Mouse (Mus musculus): Measurements from ENCODE around the gene Ddx31. TPM values are rescaled to one million over a fixed set of nuclear protein-coding genes. Genes with fewer than 3 reads are reported as not detected.

Gene Ddx31
- polyA plus RNA-seq, 1 experiment: 27.0 TPM

DNA sequence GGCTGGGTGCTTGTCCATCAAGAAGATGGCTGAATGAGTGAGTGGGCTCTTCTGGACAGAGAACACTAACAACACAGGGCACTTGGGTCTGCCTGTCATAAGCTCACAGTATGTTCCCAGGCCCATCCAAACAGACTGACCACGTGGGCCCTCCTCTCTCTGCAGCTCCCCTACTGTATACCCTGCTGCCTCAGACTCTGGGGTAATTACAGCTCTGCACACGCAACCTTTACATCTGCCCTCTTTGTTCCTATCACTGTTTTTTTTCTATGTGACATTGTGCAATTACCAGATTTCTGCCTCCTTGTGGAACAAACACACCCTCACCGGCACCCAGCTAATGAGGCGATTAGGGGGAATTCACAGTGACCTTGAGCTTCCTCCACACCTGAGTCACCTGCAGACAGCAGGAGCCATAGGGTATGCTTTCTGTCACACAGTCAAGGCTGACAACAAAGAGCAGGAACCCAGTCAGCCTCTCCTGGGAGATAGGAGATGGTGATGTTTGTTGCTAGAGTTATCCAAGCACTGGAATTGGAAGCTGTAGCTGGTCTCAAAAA, 57.2 kb downstream of the Ddx31 start:
- TF ChIP-seq EP300 (IDR thresholded peaks at IDR 0.05; ENCODE audit: insufficient read depth, low read depth, low read length) (no peak), POLR2A (IDR thresholded peaks at IDR 0.05; ENCODE audit: insufficient read depth, low read length) (no peak), CTCF (IDR thresholded peaks at IDR 0.05; ENCODE audit: low read depth, low read length) (no peak)
- Histone ChIP-seq H3K9me3 (replicated peaks; ENCODE audit: control insufficient read depth, insufficient read depth, low read length, poor library complexity, severe bottlenecking) (no peaks in the 10 kb centered on the region), H3K36me3 (ENCODE audit: control insufficient read depth, insufficient read depth, low read length, poor library complexity, severe bottlenecking) (peaks cover 13% of the 10 kb centered on the region; the same call in 1 of the 2 replicates)

GRCm38 (mm10) chr2:28902291-28902690, 62.1 kb downstream of the Ddx31 start:
- H3K9me3 ChIP-seq (replicated peaks; ENCODE audit: control insufficient read depth, insufficient read depth, low read length, poor library complexity, severe bottlenecking): no peaks in the 10 kb centered on the region
- no peak overlapping the region for H3K27ac ChIP-seq (ENCODE audit: insufficient read depth, low read length)
- H3K27me3 ChIP-seq (ENCODE audit: control insufficient read depth, insufficient read depth, low read length, poor library complexity, severe bottlenecking): no peaks in the 10 kb centered on the region
- TF ChIP-seq CTCF (IDR thresholded peaks at IDR 0.05; ENCODE audit: low read depth, low read length) (no peak), POLR2A (IDR thresholded peaks at IDR 0.05; ENCODE audit: insufficient read depth, low read length) (no peak), EP300 (IDR thresholded peaks at IDR 0.05; ENCODE audit: insufficient read depth, low read depth, low read length) (no peak)
- no peak overlapping the region for H3K9ac ChIP-seq (ENCODE audit: low read depth, poor library complexity, severe bottlenecking)
- no peaks in the 10 kb centered on the region for H3K4me1 ChIP-seq (ENCODE audit: control insufficient read depth, insufficient read depth, low read length)
- H3K36me3 ChIP-seq (ENCODE audit: control insufficient read depth, insufficient read depth, low read length, poor library complexity, severe bottlenecking): peaks cover 2% of the 10 kb centered on the region; the same call in 1 of the 2 replicates
- no peak overlapping the region for H3K4me3 ChIP-seq (ENCODE audit: low read depth, low read length)

More for the DNA sequence above, 57.2 kb downstream of the Ddx31 start:
- no peak overlapping the region for H3K4me3 ChIP-seq (ENCODE audit: low read depth, low read length)
- no peak overlapping the region for H3K9ac ChIP-seq (ENCODE audit: low read depth, poor library complexity, severe bottlenecking)
- H3K4me1 ChIP-seq (ENCODE audit: control insufficient read depth, insufficient read depth, low read length): no peaks in the 10 kb centered on the region
- no peaks in the 10 kb centered on the region for H3K27me3 ChIP-seq (ENCODE audit: control insufficient read depth, insufficient read depth, low read length, poor library complexity, severe bottlenecking)
- no peak overlapping the region for H3K27ac ChIP-seq (ENCODE audit: insufficient read depth, low read length)

DNA sequence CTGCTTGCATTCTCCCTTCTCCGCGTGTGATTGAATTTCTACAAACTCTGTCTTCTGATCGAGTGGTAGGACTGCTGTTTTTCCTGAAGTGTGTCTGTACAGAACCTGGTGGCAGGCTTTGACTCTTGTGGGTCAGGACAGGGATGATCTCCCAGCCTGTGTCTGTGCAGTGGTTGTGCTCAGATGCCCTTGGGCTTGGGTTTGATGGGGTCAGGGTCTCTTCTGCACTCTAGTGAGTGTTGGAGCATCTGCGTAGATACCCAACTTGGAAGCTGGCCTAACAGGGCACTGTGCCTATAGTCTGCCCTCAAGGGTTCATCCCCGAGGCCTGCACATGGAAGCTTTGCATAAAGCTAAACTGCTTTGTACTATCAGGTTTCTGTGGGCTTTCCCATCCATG, 63.7 kb downstream of the Ddx31 start:
- H3K27ac ChIP-seq (ENCODE audit: insufficient read depth, low read length): no peak overlapping the region
- no peak for TF ChIP-seq POLR2A (IDR thresholded peaks at IDR 0.05; ENCODE audit: insufficient read depth, low read length)
- no peak for TF ChIP-seq CTCF (IDR thresholded peaks at IDR 0.05; ENCODE audit: low read depth, low read length)
- no peak for TF ChIP-seq EP300 (IDR thresholded peaks at IDR 0.05; ENCODE audit: insufficient read depth, low read depth, low read length)
- no peaks in the 10 kb centered on the region for H3K27me3 ChIP-seq (ENCODE audit: control insufficient read depth, insufficient read depth, low read length, poor library complexity, severe bottlenecking)
- peaks cover 2% of the 10 kb centered on the region; the same call in 1 of the 2 replicates for H3K36me3 ChIP-seq (ENCODE audit: control insufficient read depth, insufficient read depth, low read length, poor library complexity, severe bottlenecking)
- peaks cover 3% of the 10 kb centered on the region for H3K4me1 ChIP-seq (ENCODE audit: control insufficient read depth, insufficient read depth, low read length)
- H3K9me3 ChIP-seq (replicated peaks; ENCODE audit: control insufficient read depth, insufficient read depth, low read length, poor library complexity, severe bottlenecking): no peaks in the 10 kb centered on the region
- no peak overlapping the region for H3K4me3 ChIP-seq (ENCODE audit: low read depth, low read length)
- no peak overlapping the region for H3K9ac ChIP-seq (ENCODE audit: low read depth, poor library complexity, severe bottlenecking)

DNA sequence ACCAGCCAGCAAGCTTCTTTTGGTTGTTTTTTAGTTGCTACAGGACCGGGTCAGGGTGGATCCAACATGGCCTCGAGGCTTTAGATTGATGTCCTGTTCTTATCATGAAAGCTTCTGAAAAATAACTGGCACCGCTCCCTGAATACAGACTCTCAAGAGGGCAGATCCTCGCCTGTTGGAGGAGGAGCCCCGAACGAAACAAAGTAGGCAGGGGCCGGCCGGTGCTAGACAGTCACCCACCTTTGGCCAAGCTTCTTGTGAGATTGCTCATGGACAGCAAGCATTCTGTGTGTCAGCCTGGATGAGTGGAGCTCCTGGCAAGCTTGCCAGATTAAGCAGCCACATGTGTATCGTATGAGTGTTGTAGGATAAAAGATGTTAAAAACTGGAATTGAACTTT, 64.6 kb downstream of the Ddx31 start:
- no peak overlapping the region for H3K9ac ChIP-seq (ENCODE audit: low read depth, poor library complexity, severe bottlenecking)
- H3K27me3 ChIP-seq (ENCODE audit: control insufficient read depth, insufficient read depth, low read length, poor library complexity, severe bottlenecking): 0 out of 2 replicates have a peak, but pooled peaks cover 5% of the 10 kb centered on the region
- peaks cover 2% of the 10 kb centered on the region; the same call in 1 of the 2 replicates for H3K36me3 ChIP-seq (ENCODE audit: control insufficient read depth, insufficient read depth, low read length, poor library complexity, severe bottlenecking)
- peaks cover 3% of the 10 kb centered on the region for H3K4me1 ChIP-seq (ENCODE audit: control insufficient read depth, insufficient read depth, low read length)
- no peak overlapping the region for H3K27ac ChIP-seq (ENCODE audit: insufficient read depth, low read length)
- TF ChIP-seq EP300 (IDR thresholded peaks at IDR 0.05; ENCODE audit: insufficient read depth, low read depth, low read length) (no peak), POLR2A (IDR thresholded peaks at IDR 0.05; ENCODE audit: insufficient read depth, low read length) (no peak), CTCF (IDR thresholded peaks at IDR 0.05; ENCODE audit: low read depth, low read length) (no peak)
- H3K9me3 ChIP-seq (replicated peaks; ENCODE audit: control insufficient read depth, insufficient read depth, low read length, poor library complexity, severe bottlenecking): no peaks in the 10 kb centered on the region
- H3K4me3 ChIP-seq (ENCODE audit: low read depth, low read length): no peak overlapping the region

DNA sequence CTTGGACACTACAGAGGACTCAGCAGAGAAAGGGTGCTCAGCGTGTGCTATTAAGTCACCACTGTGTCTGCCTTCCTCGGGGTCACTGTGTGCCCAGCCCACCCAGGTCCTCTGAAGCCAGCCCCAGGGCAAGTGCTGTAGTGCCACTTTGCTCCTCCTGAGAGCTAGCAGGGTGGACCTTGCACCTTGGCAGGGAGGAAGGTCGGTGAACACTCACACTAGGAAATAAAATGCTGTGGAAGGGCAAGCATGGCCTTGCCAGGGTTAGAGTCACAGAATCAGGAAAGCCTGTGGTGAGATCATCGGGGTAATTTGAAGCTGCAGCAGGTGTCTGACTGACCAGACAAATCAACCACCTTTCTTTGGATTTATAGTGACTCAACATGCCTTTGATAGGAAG, 65.4 kb downstream of the Ddx31 start:
- H3K9ac ChIP-seq (ENCODE audit: low read depth, poor library complexity, severe bottlenecking): no peak overlapping the region
- peaks cover 3% of the 10 kb centered on the region for H3K4me1 ChIP-seq (ENCODE audit: control insufficient read depth, insufficient read depth, low read length)
- no peaks in the 10 kb centered on the region for H3K9me3 ChIP-seq (replicated peaks; ENCODE audit: control insufficient read depth, insufficient read depth, low read length, poor library complexity, severe bottlenecking)
- H3K27ac ChIP-seq (ENCODE audit: insufficient read depth, low read length): no peak overlapping the region
- no peak overlapping the region for H3K4me3 ChIP-seq (ENCODE audit: low read depth, low read length)
- TF ChIP-seq POLR2A (IDR thresholded peaks at IDR 0.05; ENCODE audit: insufficient read depth, low read length): no peak
- no peak for TF ChIP-seq CTCF (IDR thresholded peaks at IDR 0.05; ENCODE audit: low read depth, low read length)
- no peak for TF ChIP-seq EP300 (IDR thresholded peaks at IDR 0.05; ENCODE audit: insufficient read depth, low read depth, low read length)
- 0 out of 2 replicates have a peak, but pooled peaks cover 9% of the 10 kb centered on the region for H3K27me3 ChIP-seq (ENCODE audit: control insufficient read depth, insufficient read depth, low read length, poor library complexity, severe bottlenecking)
- H3K36me3 ChIP-seq (ENCODE audit: control insufficient read depth, insufficient read depth, low read length, poor library complexity, severe bottlenecking): peaks cover 2% of the 10 kb centered on the region; the same call in 1 of the 2 replicates

DNA sequence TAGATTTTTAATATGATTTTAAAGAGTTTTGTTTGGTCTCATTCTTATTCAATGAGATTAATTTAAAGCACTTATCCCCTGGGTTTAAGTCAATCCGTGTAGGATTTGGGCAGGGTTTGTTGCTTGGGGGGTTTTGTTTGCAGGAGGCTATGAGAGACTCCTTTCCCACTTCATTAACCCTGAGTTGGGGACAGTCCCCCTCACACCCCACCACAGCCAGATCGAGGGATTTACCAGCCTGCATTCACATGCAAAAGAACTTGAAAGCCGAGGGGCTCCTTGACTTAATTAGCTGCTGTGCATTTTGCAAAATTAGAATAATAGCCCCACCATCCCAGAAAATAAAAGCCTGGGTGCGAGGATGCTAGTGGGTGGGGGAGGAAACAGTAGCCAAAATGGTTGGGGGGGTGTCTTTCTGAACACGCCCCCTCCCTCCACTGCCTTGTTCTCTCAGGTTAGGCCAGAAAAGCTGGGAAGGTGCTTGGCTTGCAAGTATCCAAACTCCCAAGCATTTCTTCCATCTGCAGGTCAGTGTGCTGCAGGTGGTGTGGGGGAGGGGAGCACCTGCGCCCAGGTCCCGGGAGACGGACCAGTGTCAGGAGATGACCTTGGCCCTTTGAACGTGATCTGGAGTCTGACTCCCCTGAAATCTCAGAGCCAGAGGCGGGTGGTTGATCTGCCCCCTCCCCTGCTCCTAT, 67.6 kb downstream of the Ddx31 start:
- TF ChIP-seq CTCF (IDR thresholded peaks at IDR 0.05; ENCODE audit: low read depth, low read length): no peak
- peak; percentile 74; the same call in 1 of the 2 replicates for TF ChIP-seq EP300 (IDR thresholded peaks at IDR 0.05; ENCODE audit: insufficient read depth, low read depth, low read length)
- no peak for TF ChIP-seq POLR2A (IDR thresholded peaks at IDR 0.05; ENCODE audit: insufficient read depth, low read length)
- Histone ChIP-seq H3K9me3 (replicated peaks; ENCODE audit: control insufficient read depth, insufficient read depth, low read length, poor library complexity, severe bottlenecking) (no peaks in the 10 kb centered on the region), H3K9ac (ENCODE audit: low read depth, poor library complexity, severe bottlenecking) (peak overlapping the region; percentile 17), H3K4me3 (ENCODE audit: low read depth, low read length) (peak overlapping the region; percentile 18), H3K27me3 (ENCODE audit: control insufficient read depth, insufficient read depth, low read length, poor library complexity, severe bottlenecking) (0 out of 2 replicates have a peak, but pooled peaks cover 9% of the 10 kb centered on the region), H3K27ac (ENCODE audit: insufficient read depth, low read length) (no peak overlapping the region), H3K36me3 (ENCODE audit: control insufficient read depth, insufficient read depth, low read length, poor library complexity, severe bottlenecking) (peaks cover 2% of the 10 kb centered on the region; the same call in 1 of the 2 replicates), H3K4me1 (ENCODE audit: control insufficient read depth, insufficient read depth, low read length) (peaks cover 3% of the 10 kb centered on the region)

All from ES-Bruce4 (cell line).